Mouse (Mus musculus) liver, adult 2 months (tissue): ENCODE measurements around the gene Cmtr1.

Experiments
- CTCF ChIP-seq: fragments of 200-500 bp; IDR thresholded peaks from 2 replicates; pipeline ENCODE4 v1.5.1; 2011; ENCODE audit warnings: low read depth, low read length, control low read depth
- POLR2A ChIP-seq: fragments of 200-500 bp; IDR thresholded peaks from 2 replicates; pipeline ENCODE4 v1.6.1; 2011; ENCODE audit warnings: low read length, control low read depth; ENCODE audit not compliant: insufficient read depth; ENCODE audit errors: extremely low read depth

DNA sequence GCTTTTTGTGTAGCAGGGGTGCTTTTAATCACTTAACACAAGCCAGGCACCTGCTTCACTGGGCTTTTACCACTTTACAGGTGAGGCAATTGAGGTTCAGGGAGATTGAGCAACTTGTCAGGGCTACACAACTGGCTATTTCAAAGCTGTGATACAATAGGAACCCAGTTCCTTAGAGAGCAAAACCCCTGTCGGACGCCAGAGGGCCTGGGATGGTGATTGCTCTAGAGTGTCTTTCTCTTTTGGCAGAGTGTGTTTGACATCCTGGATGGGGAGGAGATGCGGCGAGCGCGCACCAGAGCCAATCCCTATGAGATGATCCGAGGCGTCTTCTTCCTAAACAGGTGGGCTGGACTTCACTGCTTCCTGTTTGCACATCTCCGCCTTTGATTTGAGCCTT, 21.3 kb downstream of the Cmtr1 start:
- TF ChIP-seq CTCF (no peak), POLR2A (no peak)
